Mouse (Mus musculus) cerebellum, adult 11-12 months (tissue): ENCODE results near the gene Slc22a14.
"Not testable (repeated sequence)": the region's sequence is repeated elsewhere in the genome, so short reads cannot be mapped to it uniquely, and the experiment has no call there.

Source experiments
- DNase-seq: peaks from one replicate; pipeline ENCODE4 v3.0.0; 2022

Slc22a14 gene

GRCm38 (mm10) chr9:119256161-119256560, 109.2 kb downstream of the Slc22a14 start:
- no peak for DNase-seq

- no peak for DNase-seq
Observed at GRCm38 (mm10) chr9:119255096-119255495, 110.3 kb downstream of the Slc22a14 start.

DNA sequence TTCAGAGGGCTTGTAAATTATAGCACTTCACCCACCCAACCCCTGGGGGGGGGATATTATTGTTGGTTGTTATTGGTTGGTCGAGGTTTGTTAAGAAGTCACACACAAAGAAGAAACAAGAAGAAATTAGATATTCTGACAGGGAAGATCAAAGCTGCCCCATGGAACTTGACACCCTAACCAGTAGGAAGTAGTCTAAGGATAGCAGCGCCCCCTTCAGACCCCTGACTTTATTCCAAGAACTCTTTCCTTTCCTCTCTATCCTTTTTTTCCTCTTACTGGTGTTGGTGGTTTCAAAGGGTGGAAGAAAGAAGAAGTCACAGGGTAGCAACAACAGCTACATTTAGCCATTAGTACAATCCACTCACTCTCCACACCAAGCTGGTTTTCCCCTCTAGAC, 111.2 kb downstream of the Slc22a14 start:
- DNase-seq, result no peak

GRCm38 (mm10) chr9:119247996-119248395, 117.4 kb downstream of the Slc22a14 start:
- no peak for DNase-seq

- DNase-seq, result peak; percentile 52
Observed at GRCm38 (mm10) chr9:119246826-119247225, 118.5 kb downstream of the Slc22a14 start.

DNA sequence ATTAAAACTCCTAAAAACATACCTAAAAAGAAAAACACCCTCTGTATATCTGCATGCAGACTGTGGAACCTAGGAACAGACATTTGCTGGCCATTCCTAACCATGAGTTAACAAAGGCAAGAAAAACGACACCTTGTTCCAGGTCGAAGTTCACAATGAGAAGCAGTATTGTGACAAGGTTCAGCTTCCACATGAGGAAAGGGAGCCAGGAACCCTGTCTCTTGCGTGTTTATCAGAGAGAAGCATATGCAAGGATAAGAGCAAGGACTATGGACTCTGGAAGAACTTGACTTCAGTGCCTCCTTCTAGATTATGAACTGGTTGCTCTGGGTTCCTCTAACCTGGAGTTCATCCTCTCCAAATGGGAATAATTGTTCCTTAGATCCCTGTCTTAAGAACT, 121.4 kb downstream of the Slc22a14 start:
- DNase-seq, result no peak

GRCm38 (mm10) chr9:119241169-119241865, 124.0 kb downstream of the Slc22a14 start:
- DNase-seq, result no peak

- no peak for DNase-seq
Observed at GRCm38 (mm10) chr9:119240286-119240997, 124.9 kb downstream of the Slc22a14 start.

- no peak for DNase-seq
Observed at GRCm38 (mm10) chr9:119239274-119239673, 126.1 kb downstream of the Slc22a14 start.

DNA sequence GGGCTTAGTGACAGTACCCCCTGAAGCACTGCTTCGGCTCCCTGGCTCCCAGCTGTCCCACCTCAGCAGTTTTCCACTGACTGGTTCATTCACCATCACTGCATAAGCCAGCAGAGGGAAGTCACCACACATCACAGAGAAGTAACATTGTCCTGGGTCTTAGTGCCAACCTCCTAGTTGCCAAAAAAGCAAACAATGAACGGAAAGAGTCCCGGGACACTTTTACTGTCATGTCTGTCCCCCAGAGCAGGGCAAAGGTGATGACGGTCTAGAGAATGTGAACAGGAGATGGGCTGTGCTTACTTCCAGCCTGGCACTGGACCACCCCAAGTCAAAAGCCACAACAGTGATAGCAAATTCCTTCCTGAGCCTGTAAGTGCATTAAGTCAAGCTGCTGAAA, 126.6 kb downstream of the Slc22a14 start:
- no peak for DNase-seq

DNA sequence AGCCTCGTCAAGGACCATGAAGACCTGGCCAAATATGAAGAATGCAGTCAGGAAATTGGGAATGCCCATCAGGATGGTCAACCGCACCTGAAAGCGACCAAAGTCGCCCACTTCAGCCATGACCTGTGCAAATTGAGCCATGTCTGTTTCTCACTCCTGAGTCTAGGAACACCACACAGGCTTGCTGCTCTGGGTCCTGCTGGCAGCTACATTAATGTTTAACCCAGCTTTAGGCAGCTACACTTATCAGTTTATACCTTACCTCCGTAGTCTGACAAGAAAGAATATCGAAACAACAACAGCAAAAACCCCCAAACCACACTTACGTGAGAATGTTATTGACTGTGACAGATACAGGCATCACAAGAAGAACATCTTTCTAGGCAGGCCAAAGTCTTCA, 133.8 kb downstream of the Slc22a14 start:
- no peak for DNase-seq

GRCm38 (mm10) chr9:119230829-119231228, 134.5 kb downstream of the Slc22a14 start:
- no peak for DNase-seq

GRCm38 (mm10) chr9:119220249-119220648, 145.1 kb downstream of the Slc22a14 start:
- no peak for DNase-seq

- DNase-seq, result no peak
Observed at GRCm38 (mm10) chr9:119219667-119220066, 145.7 kb downstream of the Slc22a14 start.

DNA sequence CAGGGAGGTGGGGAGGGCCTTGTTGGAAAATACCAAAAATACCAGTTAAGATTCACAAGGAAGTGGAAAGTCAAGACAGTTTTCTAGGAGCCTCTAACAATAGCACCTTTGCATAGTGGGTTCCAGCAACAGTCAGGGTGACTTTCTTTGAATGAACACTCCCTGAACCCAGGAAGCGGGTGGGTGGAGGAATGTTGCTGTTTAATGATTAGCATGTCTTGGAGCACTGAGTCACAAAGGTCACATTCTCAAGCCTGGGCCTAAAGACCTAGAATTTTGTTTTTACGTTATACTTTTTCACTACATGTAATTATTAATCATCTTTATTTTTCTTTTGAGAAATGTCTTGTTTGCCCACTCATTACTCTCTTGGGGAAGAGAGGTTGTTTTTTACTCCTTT, 150.0 kb downstream of the Slc22a14 start:
- DNase-seq, result not testable (repeated sequence)

GRCm38 (mm10) chr9:119214601-119215000, 150.8 kb downstream of the Slc22a14 start:
- DNase-seq, result no peak

DNA sequence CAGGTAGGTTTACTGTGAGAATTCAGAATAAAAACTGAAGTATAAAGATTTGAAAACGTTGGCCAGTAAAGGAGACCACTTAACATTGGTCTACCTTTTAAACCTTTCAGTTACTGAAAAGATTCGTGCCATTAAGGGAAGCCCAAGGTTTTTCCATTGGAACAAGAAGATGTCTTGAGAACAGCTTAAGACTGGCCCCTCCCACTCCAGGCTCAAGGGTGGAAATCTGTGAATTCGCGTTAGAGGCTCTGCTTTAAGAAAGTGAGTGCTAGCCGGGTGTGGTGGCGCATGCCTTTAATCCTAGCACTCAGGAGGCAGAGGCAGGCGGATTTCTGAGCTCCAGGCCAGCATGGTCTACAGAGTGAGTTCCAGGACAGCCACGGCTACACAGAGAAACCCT, 152.4 kb downstream of the Slc22a14 start:
- DNase-seq, result no peak

DNA sequence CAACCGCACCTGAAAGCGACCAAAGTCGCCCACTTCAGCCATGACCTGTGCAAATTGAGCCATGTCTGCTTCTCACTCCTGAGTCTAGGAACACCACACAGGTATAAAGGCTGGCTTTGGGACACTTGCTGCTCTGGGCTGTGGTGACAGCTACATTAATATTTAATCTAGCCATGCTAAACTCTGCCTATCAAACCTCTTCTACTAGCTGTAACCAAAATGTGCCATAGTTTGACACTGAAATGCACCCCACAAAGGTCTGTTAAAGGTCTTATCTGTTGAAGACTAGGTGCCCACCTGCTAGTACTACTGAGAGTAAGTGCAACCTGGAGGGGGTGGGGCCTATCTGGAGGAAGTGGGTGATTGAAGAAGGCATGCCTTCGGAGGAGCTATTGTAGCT, 156.4 kb downstream of the Slc22a14 start, which contains the start of gene Slc22a13:
Gene Slc22a13, minus strand, starts transcription at position 101 of the 400 bp plus-strand sequence.
- no peak for DNase-seq

DNA sequence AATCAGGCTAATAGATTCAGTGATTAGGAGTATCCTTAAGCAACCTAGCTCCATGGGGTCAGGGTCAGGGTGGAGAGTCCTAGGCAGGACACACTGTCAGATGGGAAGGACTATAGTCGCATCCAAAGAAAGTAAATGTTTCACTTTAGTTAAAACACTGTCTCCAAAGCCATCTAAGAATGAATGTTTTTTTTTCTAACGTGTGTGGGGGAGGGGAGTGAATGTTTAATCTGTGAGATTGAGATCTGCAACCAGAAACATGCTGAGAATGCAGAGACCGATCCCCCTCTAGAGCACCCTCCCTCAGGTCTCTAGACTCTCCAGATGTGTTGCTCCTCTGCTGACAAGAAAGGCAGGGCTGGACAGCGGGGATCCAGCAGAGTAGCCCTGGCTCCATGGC, 158.2 kb downstream of the Slc22a14 start:
- DNase-seq, result no peak

- DNase-seq, result no peak
Observed at GRCm38 (mm10) chr9:119206666-119207065, 158.7 kb downstream of the Slc22a14 start.

DNA sequence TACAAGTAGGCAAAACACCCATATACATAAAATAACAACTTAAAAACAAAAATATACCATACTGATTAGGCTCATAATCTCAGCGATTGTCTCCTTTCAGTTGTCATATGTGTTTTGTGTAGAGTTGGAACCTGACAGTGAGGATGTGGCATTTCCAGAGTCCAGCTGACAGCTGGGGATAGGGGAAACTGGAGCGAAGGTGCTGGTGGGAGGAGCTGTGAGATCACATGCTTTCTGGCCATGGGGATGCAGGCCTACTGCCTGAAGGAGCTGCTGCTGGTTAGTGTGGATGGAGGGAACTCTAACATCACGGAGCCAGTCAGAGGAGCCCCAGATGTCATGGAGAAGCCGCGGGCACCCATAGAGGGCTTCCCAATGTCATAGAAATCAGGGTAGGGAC, 159.6 kb downstream of the Slc22a14 start:
- no peak for DNase-seq

DNA sequence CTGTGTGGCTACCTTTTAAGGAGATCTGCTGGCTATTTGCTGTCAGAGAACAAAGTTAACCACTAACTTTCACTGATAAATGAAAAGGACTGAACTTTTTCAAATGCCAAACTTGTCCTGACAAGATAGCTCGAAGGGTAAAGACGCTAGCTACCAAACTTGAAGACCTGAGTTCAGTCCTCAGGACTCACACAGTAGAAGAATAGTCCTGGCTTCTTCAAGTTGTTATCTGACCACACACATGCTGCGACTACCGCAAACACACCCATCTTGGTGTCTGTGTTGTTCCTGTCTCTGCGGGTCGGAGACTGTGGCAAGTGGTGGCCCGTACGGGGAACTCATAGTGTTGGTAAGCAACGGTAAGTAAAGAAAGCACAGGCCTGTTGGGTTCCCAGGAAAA, 161.7 kb downstream of the Slc22a14 start:
- no peak for DNase-seq

- no peak for DNase-seq
Observed at GRCm38 (mm10) chr9:119201653-119202052, 163.7 kb downstream of the Slc22a14 start.

- no peak for DNase-seq
Observed at GRCm38 (mm10) chr9:119199151-119199861, 166.0 kb downstream of the Slc22a14 start.
